Mouse (Mus musculus) forebrain, embryonic 11.5 days (tissue): ENCODE measurements at regions not wholly inside any gene's neighbourhood (a gene's known extent, or its start where the extent isn't known, plus 50 kb on each side); places are given as distances from the start of the nearest gene placed in this dataset.
A peak's percentile ranks its signal among the peaks of the same experiment; 100 is the strongest.

Experiments used
- ATAC-seq: fragments of 200-750 bp; cut with Nextera tagmentation; replicated peaks from 2 replicates; pipeline ENCODE4 v1.8.0; 2017; ENCODE audit warnings: moderate TSS enrichment; ENCODE audit not compliant: low FRiP score
- DNase-seq: peaks from one replicate; pipeline ENCODE4 v3.0.0-alpha.2; 2017; ENCODE audit warnings: low spot score
- H3K27ac ChIP-seq: fragments of 300-500 bp; sonication (generic); 2 replicates; pipeline ENCODE4 v1.5.1; 2014; ENCODE audit warnings: low read depth, low read length
- H3K27me3 ChIP-seq: fragments of 300-500 bp; sonication (generic); 2 replicates; pipeline ENCODE4 v1.6.1; 2014; ENCODE audit warnings: mild to moderate bottlenecking, low read length, mixed read lengths; ENCODE audit not compliant: control insufficient read depth, insufficient read depth
- H3K36me3 ChIP-seq: fragments of 300-500 bp; sonication (generic); 2 replicates; pipeline ENCODE4 v1.6.1; 2014; ENCODE audit warnings: mild to moderate bottlenecking, low read length, moderate library complexity, mixed read lengths; ENCODE audit not compliant: control insufficient read depth, insufficient read depth
- H3K4me1 ChIP-seq: fragments of 300-500 bp; sonication (generic); replicated peaks from 2 replicates; pipeline ENCODE4 v1.6.1; 2014; ENCODE audit warnings: low read length, mixed read lengths; ENCODE audit not compliant: control insufficient read depth, insufficient read depth
- H3K4me2 ChIP-seq: fragments of 300-500 bp; sonication (generic); 2 replicates; pipeline ENCODE4 v1.6.1; 2014; ENCODE audit warnings: low read depth, mild to moderate bottlenecking, low read length, moderate library complexity, mixed read lengths; ENCODE audit not compliant: severe bottlenecking
- H3K4me3 ChIP-seq: fragments of 300-500 bp; sonication (generic); 2 replicates; pipeline ENCODE4 v1.5.1; 2014; ENCODE audit warnings: low read depth, low read length
- H3K9ac ChIP-seq: fragments of 300-500 bp; sonication (generic); 2 replicates; pipeline ENCODE4 v1.6.1; 2014; ENCODE audit warnings: low read length
- H3K9me3 ChIP-seq: fragments of 300-500 bp; sonication (generic); 2 replicates; pipeline ENCODE4 v1.6.1; 2016; ENCODE audit warnings: low read length, mixed read lengths; ENCODE audit not compliant: control insufficient read depth
- WGBS: fragments of 180-500 bp; shearing (Covaris S2); extraction: QIAGEN DNeasy Blood & Tissue Kit; methylation state at CpG from one replicate; pipeline ENCODE4 v1.1.7; 2014; 5-methylcytosine and 5-hydroxymethylcytosine counted together

- Histone ChIP-seq H3K27ac (no peak overlapping the region), H3K9ac (no peak overlapping the region), H3K9me3 (no peaks in the 10 kb centered on the region), H3K36me3 (no peaks in the 10 kb centered on the region), H3K4me1 (no peaks in the 10 kb centered on the region), H3K4me3 (no peak overlapping the region), H3K27me3 (no peaks in the 10 kb centered on the region), H3K4me2 (no peak overlapping the region)
- no peak for DNase-seq
- ATAC-seq: no peak
- WGBS: 72% methylated on average over 8 of the region's 8 CpGs
Measured at GRCm38 (mm10) chr12:71544401-71545159, 234.9 kb downstream of the Dact1 start.

- Histone ChIP-seq H3K9ac (no peak overlapping the region), H3K4me3 (no peak overlapping the region), H3K27ac (no peak overlapping the region), H3K4me1 (no peaks in the 10 kb centered on the region), H3K9me3 (no peaks in the 10 kb centered on the region), H3K36me3 (no peaks in the 10 kb centered on the region), H3K4me2 (no peak overlapping the region), H3K27me3 (no peaks in the 10 kb centered on the region)
- 90% methylated on average over 9 of the region's 9 CpGs for WGBS
- DNase-seq: no peak
- ATAC-seq: no peak
Measured at GRCm38 (mm10) chr12:71546523-71547265, 237.0 kb downstream of the Dact1 start.

GRCm38 (mm10) chr12:71549336-71549735, 239.7 kb downstream of the Dact1 start:
- no peak overlapping the region for H3K27ac ChIP-seq
- H3K9ac ChIP-seq: no peak overlapping the region
- H3K4me2 ChIP-seq: no peak overlapping the region
- DNase-seq (no peak), ATAC-seq (no peak)
- 81% methylated on average over 6 of the region's 6 CpGs for WGBS
- no peaks in the 10 kb centered on the region for H3K36me3 ChIP-seq
- H3K4me1 ChIP-seq: no peaks in the 10 kb centered on the region
- H3K4me3 ChIP-seq: no peak overlapping the region
- no peaks in the 10 kb centered on the region for H3K27me3 ChIP-seq
- no peaks in the 10 kb centered on the region for H3K9me3 ChIP-seq

GRCm38 (mm10) chr12:71554212-71554611, 244.5 kb downstream of the Dact1 start:
- H3K4me3 ChIP-seq: no peak overlapping the region
- 71% methylated on average over 2 of the region's 2 CpGs for WGBS
- H3K4me1 ChIP-seq: no peaks in the 10 kb centered on the region
- no peaks in the 10 kb centered on the region for H3K9me3 ChIP-seq
- no peak for ATAC-seq
- H3K9ac ChIP-seq: no peak overlapping the region
- no peaks in the 10 kb centered on the region for H3K36me3 ChIP-seq
- no peaks in the 10 kb centered on the region for H3K27me3 ChIP-seq
- H3K27ac ChIP-seq: no peak overlapping the region
- DNase-seq: no peak
- H3K4me2 ChIP-seq: no peak overlapping the region

- Histone ChIP-seq H3K4me3 (no peak overlapping the region), H3K4me2 (no peak overlapping the region), H3K36me3 (no peaks in the 10 kb centered on the region), H3K27ac (no peak overlapping the region), H3K27me3 (no peaks in the 10 kb centered on the region), H3K4me1 (no peaks in the 10 kb centered on the region), H3K9ac (no peak overlapping the region), H3K9me3 (no peaks in the 10 kb centered on the region)
- no peak for ATAC-seq
- DNase-seq: no peak
- WGBS: 57% methylated on average over 7 of the region's 7 CpGs
Measured at GRCm38 (mm10) chr12:71561259-71561658, 251.6 kb downstream of the Dact1 start.

- no peaks in the 10 kb centered on the region for H3K27me3 ChIP-seq
- H3K4me2 ChIP-seq: no peak overlapping the region
- no peaks in the 10 kb centered on the region for H3K36me3 ChIP-seq
- no peaks in the 10 kb centered on the region for H3K4me1 ChIP-seq
- no peaks in the 10 kb centered on the region for H3K9me3 ChIP-seq
- 91% methylated on average over 8 of the region's 8 CpGs for WGBS
- no peak overlapping the region for H3K4me3 ChIP-seq
- H3K9ac ChIP-seq: no peak overlapping the region
- no peak overlapping the region for H3K27ac ChIP-seq
- 0 out of 2 replicates have a peak, but pooled peaks have one; percentile 27 for ATAC-seq
- DNase-seq: no peak
Measured at GRCm38 (mm10) chr12:71561918-71562572, 252.4 kb downstream of the Dact1 start.

GRCm38 (mm10) chr12:71563219-71563618, 253.5 kb downstream of the Dact1 start:
- no peaks in the 10 kb centered on the region for H3K36me3 ChIP-seq
- no peak overlapping the region for H3K4me3 ChIP-seq
- no peaks in the 10 kb centered on the region for H3K4me1 ChIP-seq
- no peak overlapping the region for H3K9ac ChIP-seq
- no peak overlapping the region for H3K27ac ChIP-seq
- H3K9me3 ChIP-seq: no peaks in the 10 kb centered on the region
- ATAC-seq: 0 out of 2 replicates have a peak, but pooled peaks have one; percentile 27
- DNase-seq: no peak
- WGBS: 83% methylated on average over 4 of the region's 4 CpGs
- H3K4me2 ChIP-seq: no peak overlapping the region
- H3K27me3 ChIP-seq: no peaks in the 10 kb centered on the region

- 94% methylated on average over 3 of the region's 3 CpGs for WGBS
- no peaks in the 10 kb centered on the region for H3K36me3 ChIP-seq
- no peak overlapping the region for H3K4me3 ChIP-seq
- DNase-seq (no peak), ATAC-seq (no peak)
- no peaks in the 10 kb centered on the region for H3K27me3 ChIP-seq
- no peak overlapping the region for H3K27ac ChIP-seq
- H3K9me3 ChIP-seq: no peaks in the 10 kb centered on the region
- H3K4me2 ChIP-seq: no peak overlapping the region
- no peak overlapping the region for H3K9ac ChIP-seq
- no peaks in the 10 kb centered on the region for H3K4me1 ChIP-seq
Measured at GRCm38 (mm10) chr12:71566371-71566770, 256.7 kb downstream of the Dact1 start.
